9 mouse cellular contexts compared by ENCODE assay signal in the genomic region with DNA sequence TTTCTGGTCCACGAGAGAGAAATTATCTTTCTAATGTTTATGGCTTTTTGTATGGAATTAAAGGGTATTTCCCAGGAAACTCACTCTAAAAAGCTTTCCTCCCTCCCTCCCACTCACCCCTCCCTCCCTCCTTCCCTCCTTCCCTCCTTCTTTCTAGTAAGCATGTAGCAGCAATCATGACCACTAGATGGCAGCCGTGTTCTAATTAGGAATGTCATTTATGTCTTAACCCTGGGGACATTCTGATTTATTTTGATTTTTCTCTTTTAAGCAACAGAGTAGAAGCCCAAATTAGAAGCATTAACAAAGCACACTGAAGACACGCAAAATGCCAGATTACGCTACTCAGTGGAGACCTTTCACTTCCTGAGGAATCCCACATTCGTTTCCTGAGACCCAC. TPM values are rescaled to one million over a fixed set of nuclear protein-coding genes. Genes with fewer than 3 reads are reported as not detected.
A peak's percentile ranks its signal among the peaks of the same experiment; 100 is the strongest.
DNase-seq lines count a peak whose midpoint lies in the region; ATAC-seq and TF ChIP-seq lines count a peak whose summit lies in the region.
"Had no signal": no experiment of that assay in that cellular context is flagged by ENCODE, and none has a peak within 500 bp of the region (broad histone marks: within the 10 kb centered on the region; RNA-seq: fewer than 3 reads in every experiment).

No protein-coding gene starts in this region.

- TF ChIP-seq POLR2A in limb, embryonic 14.5 days (IDR thresholded peaks at IDR 0.05; ENCODE audit: borderline replicate concordance, extremely low read depth, insufficient read depth, insufficient read length) = no peak

- no peak overlapping the region for H3K4me3 ChIP-seq in G1E (ENCODE audit: low read depth, low read length)
- no peak overlapping the region for H3K4me3 ChIP-seq in forebrain, postnatal 0 days (ENCODE audit: low read depth, low read length)
- no peak overlapping the region for H3K4me3 ChIP-seq in kidney, embryonic 14.5 days (ENCODE audit: low read length)
- H3K4me3 ChIP-seq in limb, embryonic 14.5 days (replicated peaks; ENCODE audit: low read length) = no peak overlapping the region

- no peaks in the 10 kb centered on the region for H3K36me3 ChIP-seq in G1E (replicated peaks)
- H3K36me3 ChIP-seq in forebrain, postnatal 0 days (ENCODE audit: insufficient read depth) = no peaks in the 10 kb centered on the region
- no peaks in the 10 kb centered on the region for H3K36me3 ChIP-seq in kidney, embryonic 14.5 days (ENCODE audit: control insufficient read depth, insufficient read depth, low read length)
- H3K36me3 ChIP-seq in limb, embryonic 14.5 days (ENCODE audit: control insufficient read depth, insufficient read depth, low read length) = no peaks in the 10 kb centered on the region

- H3K9ac ChIP-seq in forebrain, postnatal 0 days = no peak overlapping the region
- no peak overlapping the region for H3K9ac ChIP-seq in kidney, embryonic 14.5 days (ENCODE audit: low read depth, low read length)
- no peak overlapping the region for H3K9ac ChIP-seq in limb, embryonic 14.5 days (ENCODE audit: low read depth, low read length, severe bottlenecking)

- 0 out of 2 replicates have a peak, but pooled peaks have one; percentile 21 for TF ChIP-seq CTCF in G1E (IDR thresholded peaks at IDR 0.05; ENCODE audit: low read depth, low read length)
- TF ChIP-seq CTCF in forebrain, postnatal 0 days (IDR thresholded peaks at IDR 0.05; ENCODE audit: low read depth) = peak; percentile 77

- no peak overlapping the region for H3K4me2 ChIP-seq in forebrain, postnatal 0 days (ENCODE audit: low read depth)
- no peak overlapping the region for H3K4me2 ChIP-seq in kidney, embryonic 14.5 days (replicated peaks; ENCODE audit: low read depth, low read length)
- no peak overlapping the region for H3K4me2 ChIP-seq in limb, embryonic 14.5 days (replicated peaks; ENCODE audit: low read depth, low read length, severe bottlenecking)

- no peaks in the 10 kb centered on the region for H3K4me1 ChIP-seq in G1E (ENCODE audit: insufficient read depth, low read depth, low read length)
- 0 out of 2 replicates have a peak, but pooled peaks cover 7% of the 10 kb centered on the region for H3K4me1 ChIP-seq in forebrain, postnatal 0 days (ENCODE audit: insufficient read depth)
- H3K4me1 ChIP-seq in kidney, embryonic 14.5 days (ENCODE audit: control insufficient read depth, insufficient read depth, low read length) = 0 out of 2 replicates have a peak, but pooled peaks cover under 1% of the 10 kb centered on the region
- peaks cover 3% of the 10 kb centered on the region; the same call in 1 of the 2 replicates for H3K4me1 ChIP-seq in limb, embryonic 14.5 days (ENCODE audit: control insufficient read depth, insufficient read depth, low read length)

- H3K27ac ChIP-seq in forebrain, postnatal 0 days (ENCODE audit: low read depth, low read length) = no peak overlapping the region
- no peak overlapping the region for H3K27ac ChIP-seq in kidney, embryonic 14.5 days (ENCODE audit: low read depth, low read length)
- H3K27ac ChIP-seq in limb, embryonic 14.5 days (replicated peaks; ENCODE audit: low read depth, low read length) = no peak overlapping the region

- no peaks in the 10 kb centered on the region for H3K9me3 ChIP-seq in G1E (replicated peaks)
- H3K9me3 ChIP-seq in forebrain, postnatal 0 days (ENCODE audit: low read length) = no peaks in the 10 kb centered on the region
- H3K9me3 ChIP-seq in kidney, embryonic 14.5 days (ENCODE audit: control insufficient read depth, low read length) = no peaks in the 10 kb centered on the region
- H3K9me3 ChIP-seq in limb, embryonic 14.5 days (ENCODE audit: control insufficient read depth, low read length) = no peaks in the 10 kb centered on the region

- peak; percentile 42 for DNase-seq in cerebellum, adult 11 months
- DNase-seq in G1E (ENCODE audit: low spot score) = no peak
- peak; percentile 62 to 72 for DNase-seq in cerebellum, adult 18-20 months
- peak; percentile 92 for DNase-seq in forebrain, postnatal 0 days
- peak; percentile 88 for DNase-seq in limb, embryonic 14.5 days (ENCODE audit: low spot score)
- DNase-seq in retina, postnatal 7 days (ENCODE audit: low read depth, low spot score) = peak; percentile 64

- no peak for ATAC-seq in cerebellum, adult (ENCODE audit: insufficient number of reproducible peaks, low FRiP score, low TSS enrichment)
- peak; percentile 45 for ATAC-seq in G1E (ENCODE audit: extremely low read depth, insufficient number of reproducible peaks, low FRiP score, poor library complexity, severe bottlenecking)
- ATAC-seq in forebrain, postnatal 0 days = peak; percentile 66
- ATAC-seq in kidney, embryonic 14.5 days (ENCODE audit: low FRiP score, low TSS enrichment) = peak; percentile 81; the same call in 1 of the 2 replicates
- no peak; the same call in 1 of the 2 replicates for ATAC-seq in limb, embryonic 14.5 days (ENCODE audit: low FRiP score, low read depth)

- H3K27me3 ChIP-seq in G1E (ENCODE audit: insufficient read depth, low read length) = no peaks in the 10 kb centered on the region; the same call in 1 of the 2 replicates
- no peaks in the 10 kb centered on the region for H3K27me3 ChIP-seq in forebrain, postnatal 0 days (ENCODE audit: insufficient read depth, low read length)
- H3K27me3 ChIP-seq in kidney, embryonic 14.5 days (ENCODE audit: control insufficient read depth, insufficient read depth, low read length) = peaks cover 1% of the 10 kb centered on the region; the same call in 1 of the 2 replicates
- peaks cover 5% of the 10 kb centered on the region; the same call in 1 of the 2 replicates for H3K27me3 ChIP-seq in limb, embryonic 14.5 days (ENCODE audit: control insufficient read depth, insufficient read depth, low read length)

- WGBS in forebrain, postnatal 0 days = 10% methylated on average over 5 of the region's 5 CpGs
- WGBS in kidney, embryonic 14.5 days = 27% methylated on average over 5 of the region's 5 CpGs
- WGBS in limb, embryonic 14.5 days = 20% methylated on average over 5 of the region's 5 CpGs

RNA-seq across cellular contexts. Expression of a gene that starts 5.0 kb away (rescaled TPM):
- total RNA-seq in G1E (2014; fragmentation: Nextera tagmentation) (not detected in 2 replicates), G1E (2017) (0.06 TPM in 1 of 2 replicates, not detected in the other)
- polyA plus RNA-seq in G1E (2012) = not detected in 2 replicates
- 25.9 and 30.9 TPM in 2 replicates for total RNA-seq in forebrain, postnatal 0 days (2014; rRNA removed)
- 11.2 and 15.5 TPM in 2 replicates for polyA plus RNA-seq in forebrain, postnatal 0 days (2015; fragmentation: Nextera tagmentation; extraction: Ambion mirVana)
- 0.07 and 0.65 TPM in 2 replicates for polyA plus RNA-seq in kidney, embryonic 14.5 days (2014; fragmentation: Nextera tagmentation; extraction: Ambion mirVana)
- 0.32 and 0.41 TPM in 2 replicates for polyA plus RNA-seq in limb, embryonic 14.5 days (2012; rRNA removed)
- 0.87 and 1.4 TPM in 2 replicates for polyA plus RNA-seq in limb, embryonic 14.5 days (2014; fragmentation: Nextera tagmentation; extraction: Ambion mirVana)
- polyA plus RNA-seq: C2C12 had no signal

Comparison
In these comparisons a context has a peak if more than half of its experiments do, and no peak if none do; other contexts are left out.
1. ATAC-seq: peak in G1E (single experiment), forebrain, postnatal 0 days (single experiment) and kidney, embryonic 14.5 days (single experiment); none in cerebellum, adult (single experiment) and limb, embryonic 14.5 days (single experiment).